Mouse (Mus musculus) heart, adult 11 months (tissue): ENCODE results near the gene Gm42715.
A peak's percentile ranks its signal among the peaks of the same experiment; 100 is the strongest.
"Not testable (repeated sequence)": the region's sequence is repeated elsewhere in the genome, so short reads cannot be mapped to it uniquely, and the experiment has no call there.

Source experiments
- DNase-seq: peaks from one replicate; pipeline ENCODE4 v3.0.0; 2022

Gm42715 gene

DNA sequence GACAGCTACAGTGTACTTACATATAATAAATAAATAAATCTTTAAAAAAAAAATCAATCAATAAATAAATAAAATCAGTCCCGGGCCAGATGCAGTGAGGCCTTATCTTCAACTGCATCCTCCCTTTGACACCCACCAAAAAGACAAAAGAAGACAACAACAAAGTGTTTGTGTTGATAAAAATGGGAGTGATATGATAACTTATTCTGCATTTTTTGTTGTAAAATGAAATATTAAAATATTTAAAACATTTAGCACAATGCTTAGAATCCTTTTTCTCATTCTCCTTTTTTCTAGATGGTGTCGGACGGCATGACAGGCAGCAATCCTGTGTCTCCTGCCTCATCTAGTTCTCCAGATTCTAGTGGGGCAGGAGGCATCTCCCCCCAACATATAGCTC is at the start of gene Gm42715:
Gene Gm42715 (plus strand): TSS at position 301 of the 400 bp plus-strand sequence.
- no peak for DNase-seq

DNA sequence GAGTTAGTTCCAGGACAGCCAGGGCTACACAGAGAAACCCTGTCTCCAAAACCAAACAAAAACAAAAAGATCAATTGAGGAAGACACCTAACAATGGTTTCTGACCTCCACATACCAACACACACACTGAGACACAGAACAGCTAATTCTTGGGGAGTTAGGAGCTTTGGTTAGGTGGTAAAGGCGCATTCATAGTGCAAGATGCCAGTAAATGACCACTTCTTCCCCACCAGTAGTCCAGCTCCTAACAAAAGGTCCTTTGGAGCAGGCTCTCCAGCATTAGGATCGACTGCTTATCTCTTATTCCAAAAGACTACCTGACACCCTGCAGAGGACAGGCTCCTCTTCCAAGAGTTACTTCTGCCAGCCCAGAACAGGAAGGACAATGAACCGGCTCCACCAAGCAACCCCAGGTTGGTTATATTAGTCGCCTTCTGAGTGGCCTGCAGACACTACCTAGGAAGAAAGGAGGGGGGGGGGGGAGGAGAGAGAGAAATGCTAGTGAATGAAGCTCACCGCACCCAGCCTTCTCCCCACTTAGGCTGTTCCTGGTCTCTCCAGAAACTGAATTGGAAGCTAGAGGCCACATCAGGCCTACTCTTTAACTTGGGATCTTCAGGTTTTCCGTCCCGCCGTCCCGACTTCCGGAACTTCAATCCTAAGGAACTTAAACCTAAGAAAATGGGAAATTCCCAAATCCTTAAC is 49.2 kb upstream of the Gm42715 start:
- peak; percentile 94 for DNase-seq

DNA sequence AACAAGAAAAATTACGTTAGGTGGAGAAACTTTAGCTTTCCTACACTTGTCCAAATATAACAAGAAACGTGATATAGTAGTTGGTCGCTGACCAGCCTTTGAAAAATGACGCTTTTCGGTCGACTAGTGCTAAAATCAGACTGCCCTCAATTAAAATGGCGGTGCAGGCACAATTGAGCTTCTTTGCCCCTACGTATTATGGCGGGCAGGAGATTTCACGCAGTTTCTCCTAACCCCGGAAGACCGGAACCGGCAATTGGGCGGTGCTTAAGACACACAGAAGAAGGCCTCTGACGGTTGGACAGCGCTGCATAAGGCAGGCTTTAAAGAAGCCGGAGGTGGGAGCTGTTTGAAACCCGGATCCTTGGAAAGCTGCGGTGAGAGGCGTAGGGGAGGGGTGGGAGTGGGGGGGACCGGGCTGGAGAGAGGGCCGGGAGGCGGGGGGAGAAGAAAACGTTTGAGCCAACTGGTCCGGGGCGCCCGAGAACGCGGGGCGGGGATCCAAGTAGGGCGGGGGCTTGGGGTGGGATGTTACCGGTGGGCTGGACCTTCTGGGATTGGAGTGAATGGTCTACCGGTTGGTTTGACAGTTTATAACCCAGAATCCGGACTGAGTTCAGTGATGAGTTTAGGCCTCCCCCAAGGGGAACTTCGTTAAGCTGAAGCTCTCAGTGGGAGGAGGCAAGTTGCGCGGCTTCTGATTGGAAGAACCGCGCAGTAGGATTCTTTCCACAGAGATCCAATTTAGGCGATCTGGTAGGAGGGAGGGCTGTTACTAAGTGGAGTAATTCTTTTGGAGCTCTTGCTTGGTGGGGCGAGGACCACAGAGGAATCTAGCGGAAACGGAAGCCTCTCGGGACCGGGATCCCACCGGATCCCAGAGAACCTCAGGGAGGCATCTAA is 48.4 kb upstream of the Gm42715 start:
- DNase-seq = peak; percentile 100

DNA sequence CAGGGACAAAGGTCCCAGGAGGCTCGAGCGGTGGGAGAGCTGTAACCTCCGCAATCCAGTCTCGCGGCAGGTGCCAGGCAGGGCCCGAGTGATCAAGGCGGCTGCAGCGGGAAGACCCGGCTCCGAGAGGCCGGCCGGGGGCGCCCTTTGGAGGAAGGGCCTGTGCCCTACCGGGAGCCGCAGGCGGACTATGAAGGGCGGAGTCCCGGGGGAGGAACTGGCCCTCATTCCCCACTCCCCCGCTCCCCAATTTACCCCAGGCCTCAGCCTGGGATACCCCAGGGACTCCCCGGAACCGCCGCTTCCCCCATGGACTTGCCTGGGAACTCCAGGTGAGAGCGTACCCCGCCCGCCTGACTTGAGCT is 47.8 kb upstream of the Gm42715 start:
- no peak for DNase-seq

DNA sequence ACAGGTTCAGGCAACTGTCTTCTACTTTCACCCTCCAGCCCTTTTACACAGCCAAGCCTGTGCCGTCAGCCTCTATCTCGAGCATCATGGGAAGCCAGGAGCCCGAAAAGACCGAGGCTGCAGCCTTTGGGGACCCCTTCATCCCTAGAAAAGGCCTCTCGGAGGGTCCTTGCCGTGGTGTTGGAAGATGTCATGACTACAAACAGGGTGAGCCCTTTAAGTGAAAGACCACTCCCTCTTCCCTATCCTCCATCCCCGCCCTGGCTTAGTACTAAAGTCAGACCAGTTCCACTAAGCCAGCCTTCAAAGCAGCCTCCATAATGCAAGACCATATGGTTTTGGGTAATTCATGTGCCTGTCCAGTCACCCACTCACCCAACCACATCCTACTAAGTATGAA is 47.3 kb upstream of the Gm42715 start:
- DNase-seq = no peak

DNA sequence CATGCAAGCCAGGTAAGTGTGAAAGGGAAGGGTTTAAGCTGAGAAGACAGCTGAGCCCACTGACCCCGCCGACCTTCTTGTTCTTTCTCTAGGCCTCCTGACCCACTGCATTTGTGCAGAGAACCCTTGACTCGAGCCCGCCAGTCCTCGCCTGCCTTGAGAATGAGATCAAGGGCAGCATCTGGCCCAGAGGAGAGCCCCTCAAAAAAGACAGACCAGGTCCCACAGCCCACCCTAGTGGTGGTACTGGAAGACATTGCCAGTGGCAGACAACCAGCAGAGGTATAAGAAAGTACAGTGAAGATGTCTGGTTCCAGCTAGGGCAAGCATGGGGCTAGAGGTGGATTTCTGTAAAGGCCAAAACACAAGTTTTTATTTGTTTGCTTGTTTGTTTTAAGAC is 45.7 kb upstream of the Gm42715 start:
- peak; percentile 93 for DNase-seq

DNA sequence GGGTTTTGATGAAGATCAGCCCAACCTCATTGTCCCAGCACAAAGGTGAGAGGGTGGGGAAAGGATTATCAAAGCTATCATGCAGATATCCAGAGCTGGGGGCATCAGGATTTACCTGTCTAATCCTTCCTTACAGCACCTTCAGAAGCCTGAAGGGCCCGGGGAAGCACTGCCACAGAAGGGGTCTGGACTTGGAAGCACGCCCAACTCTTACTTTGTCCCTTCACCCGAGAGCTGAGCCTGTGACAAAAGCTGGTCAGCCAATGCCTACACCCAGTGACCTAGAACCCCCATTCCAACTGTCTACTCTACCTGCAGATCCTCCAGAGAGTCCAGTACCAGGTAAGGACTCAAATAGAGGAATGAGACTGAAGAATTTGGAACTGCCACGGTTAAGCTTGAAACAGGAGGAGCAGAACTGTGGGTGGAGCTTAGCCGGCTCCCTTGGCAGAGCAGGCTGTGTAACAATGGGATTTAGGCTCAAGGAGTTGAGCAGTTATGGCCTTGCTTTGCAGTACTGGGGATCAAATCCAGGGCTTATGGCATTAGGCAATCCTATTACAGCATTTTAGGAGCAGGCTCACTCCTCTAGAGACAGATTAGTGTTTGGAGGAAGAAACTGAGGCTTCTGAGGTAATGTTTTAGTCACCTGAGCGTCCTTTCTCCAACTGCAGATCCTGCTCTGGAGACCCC is 44.9 kb upstream of the Gm42715 start:
- DNase-seq = peak; percentile 93

DNA sequence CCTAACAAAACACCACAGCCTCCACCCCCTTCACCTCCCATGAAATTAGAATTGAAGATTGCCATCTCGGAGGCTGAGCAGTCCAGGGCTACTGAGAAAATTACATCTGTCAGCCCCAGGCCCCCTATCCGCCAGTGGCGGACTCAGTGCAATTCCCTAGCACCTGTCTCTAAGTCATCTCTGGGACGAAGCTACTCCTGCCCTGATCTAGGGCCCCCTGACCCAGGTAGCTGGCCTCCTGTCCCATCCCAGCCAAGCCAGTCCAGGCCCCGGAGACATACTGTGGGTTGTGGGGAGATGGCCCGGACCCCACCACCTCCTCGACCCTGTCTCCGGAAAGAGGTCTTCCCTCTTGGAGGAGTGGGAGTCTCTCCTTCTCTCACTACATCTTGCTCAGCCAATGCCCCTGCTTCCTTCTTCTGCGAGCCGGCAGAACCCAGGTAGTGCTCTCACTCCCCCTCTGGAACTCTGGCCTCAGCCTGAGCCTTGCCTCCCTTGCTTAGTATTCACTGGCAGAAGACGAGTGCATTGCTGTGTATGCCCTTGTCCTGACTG is 44.1 kb upstream of the Gm42715 start:
- peak; percentile 93 for DNase-seq

DNA sequence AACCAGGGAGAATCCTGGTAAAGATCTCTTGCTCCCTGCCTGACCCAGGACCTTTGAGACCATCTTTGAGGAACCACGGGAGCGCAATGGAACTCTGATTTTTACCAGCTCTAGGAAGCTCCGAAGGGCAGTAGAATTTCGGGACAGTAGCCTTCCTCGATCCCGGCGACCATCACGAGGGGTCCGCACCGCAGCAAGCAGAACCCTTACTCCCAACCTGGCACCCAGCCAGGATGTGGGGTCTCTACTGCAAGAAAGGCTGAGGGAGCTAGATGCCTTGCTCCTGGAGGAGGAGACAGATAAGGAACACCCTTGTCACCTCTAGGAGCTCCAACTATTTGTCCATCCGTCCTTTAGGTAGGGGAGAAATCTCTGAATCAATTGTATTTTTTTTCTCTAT is 43.0 kb upstream of the Gm42715 start:
- DNase-seq = peak; percentile 89

DNA sequence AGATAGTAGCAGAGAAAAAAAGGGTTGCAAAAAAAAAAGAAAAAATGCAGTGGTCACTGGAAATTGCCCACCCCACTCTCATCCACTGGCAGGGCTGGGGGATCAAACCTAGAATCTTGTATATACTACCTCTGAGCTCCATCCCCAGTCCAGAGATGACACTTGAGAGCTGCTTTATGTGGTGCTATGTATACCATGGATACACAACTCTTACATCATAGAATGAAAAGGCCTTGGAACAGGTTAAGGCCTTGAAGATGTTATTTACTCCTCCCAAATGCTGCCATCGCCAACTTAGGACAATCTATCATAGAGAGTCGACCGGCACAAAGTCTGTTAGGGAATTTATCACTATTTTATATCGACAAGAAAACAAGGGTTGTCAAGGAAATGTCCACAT is 42.5 kb upstream of the Gm42715 start:
- peak; percentile 89 for DNase-seq

DNA sequence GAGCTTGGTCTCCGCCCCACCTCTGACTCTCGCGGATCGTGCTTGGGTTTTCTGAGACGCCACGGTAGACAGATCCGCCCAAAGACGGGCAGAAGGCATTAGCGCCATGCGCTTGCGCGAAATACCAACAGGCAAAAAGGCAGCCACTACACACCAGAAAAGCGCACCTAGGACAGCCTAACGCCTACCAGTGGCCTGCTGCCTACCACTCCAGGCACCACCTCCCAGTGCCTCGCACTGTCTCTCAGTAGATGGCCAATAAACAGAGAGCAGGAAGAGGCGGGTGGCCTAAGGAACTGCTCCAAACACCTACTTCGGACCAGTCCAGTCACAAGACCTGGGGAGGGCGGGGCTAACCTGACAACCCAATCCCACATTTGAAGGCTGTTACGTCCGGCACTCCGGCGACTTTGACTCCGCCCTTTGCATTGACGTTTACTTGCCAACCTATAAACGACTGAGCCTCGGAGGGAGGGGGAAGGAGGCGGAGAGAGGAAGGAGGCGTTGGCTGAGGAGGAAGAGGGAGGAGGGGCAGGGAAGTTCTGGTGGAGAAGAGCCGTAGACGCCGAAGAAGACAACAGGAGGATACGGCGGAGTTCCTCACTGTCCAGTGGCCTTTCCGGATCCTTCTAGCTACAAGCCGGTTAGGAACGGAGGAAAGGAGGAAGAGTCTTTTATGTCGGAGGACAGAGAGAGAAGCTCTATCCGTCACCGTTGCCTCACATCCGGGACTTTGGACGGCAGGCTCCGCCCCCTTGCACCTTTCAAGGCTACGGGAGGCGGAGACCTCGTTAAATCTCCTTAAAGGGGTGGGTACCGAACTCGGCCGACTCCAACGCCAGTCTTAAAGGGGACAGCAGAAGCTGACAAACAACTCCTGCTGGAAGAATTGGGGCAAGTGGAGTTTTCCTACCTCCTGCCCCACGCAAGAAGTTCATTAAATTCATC is 41.4 kb upstream of the Gm42715 start:
- DNase-seq = peak; percentile 100

DNA sequence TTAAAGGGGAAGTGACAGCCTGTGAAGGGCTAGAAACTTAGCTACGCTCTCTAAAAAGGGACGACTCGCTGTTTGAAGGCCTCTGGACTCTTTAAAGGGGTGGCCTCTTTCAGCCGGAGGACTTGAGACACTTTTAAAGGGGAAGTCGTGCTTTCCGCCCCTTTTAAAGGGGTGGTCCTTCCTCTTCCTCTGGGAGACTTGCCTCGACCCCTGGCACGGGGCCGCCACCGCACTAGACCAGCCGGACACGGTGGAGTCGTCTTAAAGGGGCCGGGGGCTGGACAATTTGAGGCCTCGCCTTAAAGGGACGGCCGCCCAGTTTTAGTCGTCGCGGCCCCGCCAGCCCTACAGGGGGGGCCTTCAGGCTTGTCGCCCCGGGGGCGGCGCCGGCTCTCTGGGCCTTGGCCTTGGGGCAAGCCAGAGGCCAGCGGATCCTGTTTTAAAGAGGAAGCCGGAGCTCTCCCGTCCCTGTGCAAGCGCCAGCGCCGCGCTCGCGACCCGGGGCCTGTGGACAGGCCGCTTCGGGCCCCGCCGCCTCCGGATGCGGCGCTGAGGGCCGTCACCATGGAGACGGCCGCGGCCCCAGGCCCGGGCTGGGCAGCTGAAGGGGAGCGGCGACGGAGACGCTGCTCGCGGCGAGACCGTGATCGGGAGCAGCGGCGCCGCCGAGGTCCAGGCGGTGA is 40.6 kb upstream of the Gm42715 start, which contains the start of gene Fbrs:
Gene Fbrs (plus strand): TSS at position 565 of the 683 bp plus-strand sequence.
- DNase-seq = peak; percentile 100

DNA sequence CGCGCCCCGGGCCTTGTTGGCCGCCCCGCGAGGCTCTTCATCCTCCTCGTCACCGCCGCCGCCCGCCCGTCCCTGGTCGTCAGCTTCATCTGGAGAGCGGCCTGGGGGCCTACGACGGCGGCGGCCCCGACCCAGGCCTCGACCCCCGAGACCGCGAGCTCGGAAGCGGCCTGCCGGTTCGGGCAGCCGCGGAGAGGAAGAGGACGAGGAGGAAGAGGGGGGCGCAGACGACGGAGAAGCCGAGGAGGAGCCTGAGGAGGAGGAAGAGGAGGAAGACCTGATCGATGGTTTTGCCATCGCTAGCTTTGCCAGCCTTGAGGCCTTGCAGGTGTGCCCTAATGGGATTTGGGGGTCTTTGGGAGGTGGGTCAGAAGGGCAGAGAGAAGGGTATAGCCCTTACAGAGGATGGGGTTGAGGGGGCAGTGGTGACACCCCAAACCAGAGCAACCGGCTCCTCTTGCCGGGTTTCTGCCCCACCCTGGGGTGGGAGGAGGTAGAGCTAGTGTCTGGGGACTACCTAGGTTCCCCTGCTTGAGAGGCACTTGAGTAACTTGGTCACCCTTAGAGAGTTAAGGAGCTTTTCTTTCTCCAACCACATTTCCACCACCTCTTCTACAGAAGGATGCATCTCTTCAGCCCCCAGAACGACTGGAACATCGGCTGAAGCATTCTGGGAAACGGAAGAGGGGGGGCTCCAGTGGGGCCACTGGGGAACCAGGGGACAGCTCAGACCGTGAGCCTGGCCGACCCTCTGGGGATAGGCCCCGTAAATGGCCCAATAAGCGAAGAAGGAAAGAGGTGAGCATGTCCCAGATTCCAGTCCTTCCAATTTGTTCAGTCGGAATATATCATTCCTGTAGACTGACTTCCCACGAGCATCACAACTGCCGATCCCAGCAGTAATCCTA is 39.8 kb upstream of the Gm42715 start:
- peak; percentile 97 for DNase-seq

DNA sequence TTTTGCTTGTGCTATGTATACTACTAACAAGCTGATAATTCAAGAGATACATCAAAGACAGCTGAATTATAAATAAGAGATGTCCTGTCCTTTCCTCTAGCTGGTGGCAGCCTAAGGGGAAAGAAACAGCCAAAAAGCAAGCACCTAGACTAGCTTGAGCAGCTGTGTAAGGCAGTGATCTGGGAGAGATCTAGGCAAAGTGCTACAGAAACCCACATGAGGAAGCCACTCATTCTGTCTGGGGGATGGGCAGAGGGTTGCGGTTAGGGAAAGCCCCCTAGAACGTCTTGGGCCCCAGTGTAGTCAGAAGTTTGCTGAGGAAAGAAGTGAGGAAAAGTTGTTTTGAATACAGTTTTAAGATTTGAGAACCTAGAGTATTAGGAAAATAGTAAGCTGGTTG is 39.1 kb upstream of the Gm42715 start:
- peak; percentile 91 for DNase-seq

DNA sequence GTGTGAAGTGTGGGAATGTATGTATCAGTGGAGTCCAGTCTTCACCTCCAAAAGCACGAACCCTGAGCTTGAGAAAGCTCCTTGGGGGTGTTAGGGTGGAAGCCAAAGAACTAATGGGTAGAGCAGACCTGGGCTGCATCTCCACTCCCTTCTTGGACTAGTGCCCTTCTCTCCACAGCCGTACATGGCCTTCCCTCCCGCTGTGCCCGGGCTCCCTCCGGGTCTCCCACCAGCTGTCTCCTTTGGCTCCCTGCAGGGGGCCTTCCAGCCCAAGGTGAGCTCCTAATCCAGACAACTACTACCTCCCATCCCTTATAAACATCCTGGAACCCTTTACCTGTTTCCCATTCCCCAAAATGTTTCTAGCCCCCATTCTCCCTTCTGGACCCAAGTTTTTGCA is 34.0 kb upstream of the Gm42715 start:
- no peak for DNase-seq

DNA sequence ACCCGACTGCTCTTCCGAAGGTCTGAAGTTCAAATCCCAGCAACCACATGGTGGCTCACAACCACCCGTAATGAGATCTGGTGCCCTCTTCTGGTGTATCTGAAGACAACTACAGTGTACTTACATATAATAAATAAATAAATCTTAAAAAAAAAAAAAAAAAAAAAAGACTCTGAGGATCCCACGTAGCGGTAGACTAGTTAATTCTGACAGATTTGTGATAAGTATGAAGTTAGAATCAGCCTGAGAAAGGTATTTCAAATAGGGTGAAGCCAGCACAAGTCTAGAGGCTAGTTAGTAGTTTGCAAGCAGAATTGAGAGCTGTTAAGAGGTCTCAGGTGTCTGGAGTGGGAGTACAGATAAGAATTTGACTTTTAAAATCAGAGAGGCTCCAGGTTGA is 31.0 kb upstream of the Gm42715 start:
- not testable (repeated sequence) for DNase-seq

DNA sequence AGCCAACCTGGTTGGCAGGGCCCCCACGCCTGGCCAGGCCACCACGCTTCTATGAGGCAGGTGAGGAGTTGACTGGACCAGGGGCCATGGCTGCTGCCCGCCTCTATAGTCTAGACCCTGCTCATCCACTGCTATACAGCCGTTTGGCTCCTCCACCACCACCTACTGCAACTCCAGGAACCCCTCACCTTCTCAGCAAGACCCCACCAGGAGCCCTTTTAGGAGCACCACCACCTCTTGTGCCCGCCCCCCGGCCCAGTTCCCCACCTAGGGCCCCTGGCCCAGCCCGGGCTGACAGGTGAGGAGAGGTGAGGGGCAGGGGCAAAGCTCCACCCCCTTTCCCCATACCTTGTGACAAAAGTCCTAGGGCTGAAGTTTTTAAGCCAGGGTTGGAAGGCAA is 29.4 kb upstream of the Gm42715 start:
- peak; percentile 90 for DNase-seq

DNA sequence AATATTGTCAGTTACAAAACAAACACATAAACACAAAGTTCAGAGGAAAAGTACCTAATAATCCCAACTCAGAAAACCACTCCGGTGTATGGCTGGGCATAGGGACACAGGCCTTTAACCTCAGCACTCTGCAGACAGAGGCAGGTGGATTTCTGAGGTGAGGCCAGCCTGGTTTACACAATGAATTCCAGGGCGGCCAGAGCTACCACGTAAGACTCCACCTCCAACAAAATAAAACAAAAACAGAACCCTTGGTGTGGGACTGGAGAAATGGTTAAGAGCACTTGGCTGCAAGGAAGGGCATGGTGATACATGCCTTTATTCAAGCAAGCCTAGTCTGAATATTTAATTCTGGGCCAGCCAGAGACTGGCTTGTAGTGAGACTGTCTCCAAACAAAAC is 27.5 kb upstream of the Gm42715 start:
- DNase-seq = no peak

DNA sequence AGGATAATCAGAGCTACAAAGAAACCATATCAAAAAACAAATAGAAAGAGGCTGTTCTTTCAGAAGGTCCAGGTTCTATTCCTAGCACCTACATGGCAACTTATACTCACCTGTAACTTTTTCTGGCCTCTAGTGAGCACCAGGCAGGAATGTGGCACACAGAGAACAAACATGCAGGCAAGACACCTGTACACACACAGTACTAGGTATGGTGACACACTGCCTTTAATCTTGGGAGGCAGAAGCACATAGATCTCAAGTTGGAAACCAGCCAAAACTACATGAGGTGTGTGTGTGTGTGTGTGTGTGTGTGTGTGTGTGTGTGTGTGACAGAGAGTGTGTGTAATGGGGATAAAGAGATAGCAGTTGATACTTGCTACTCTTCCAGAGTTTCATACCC is 24.7 kb upstream of the Gm42715 start:
- DNase-seq = no peak

DNA sequence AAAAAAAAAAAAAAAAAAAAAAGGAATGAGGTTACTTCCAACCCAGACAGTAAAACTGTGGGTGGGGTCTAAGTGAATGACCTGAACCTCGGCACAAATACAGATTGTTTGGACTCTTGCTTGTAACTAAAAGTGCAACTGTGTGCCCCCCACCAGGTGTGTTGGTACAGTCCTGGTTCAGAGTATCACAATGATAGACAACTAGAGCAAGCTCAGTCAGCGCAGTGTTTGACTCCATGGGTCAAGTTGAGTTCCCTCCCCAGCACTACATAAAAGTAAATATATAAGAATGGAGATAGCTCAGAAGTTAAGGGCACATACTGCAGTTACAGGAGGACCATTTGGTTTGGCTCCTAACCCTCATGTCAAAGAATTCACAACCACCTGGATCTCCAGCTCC is 22.0 kb upstream of the Gm42715 start:
- no peak for DNase-seq
